Mouse (Mus musculus) inflammation-experienced regulatory T-cells, adult 6 months (primary cell): Measurements from ENCODE around the gene Klrb1. TPM values are rescaled to one million over a fixed set of nuclear protein-coding genes. Genes with fewer than 3 reads are reported as not detected.

Source experiments
- ATAC-seq: one replicate; pipeline ENCODE4 v1.8.0; 2017
- polyA plus RNA-seq, 3 experiments: library from polyadenylated mRNA; unstranded; fragments of 100-300 nt; shearing (Covaris generic); gene quantifications; one replicate each; pipeline ENCODE4 v1.2.1; 2017

Gene Klrb1
- polyA plus RNA-seq, 3 experiments from 2014 or later, result not detected

DNA sequence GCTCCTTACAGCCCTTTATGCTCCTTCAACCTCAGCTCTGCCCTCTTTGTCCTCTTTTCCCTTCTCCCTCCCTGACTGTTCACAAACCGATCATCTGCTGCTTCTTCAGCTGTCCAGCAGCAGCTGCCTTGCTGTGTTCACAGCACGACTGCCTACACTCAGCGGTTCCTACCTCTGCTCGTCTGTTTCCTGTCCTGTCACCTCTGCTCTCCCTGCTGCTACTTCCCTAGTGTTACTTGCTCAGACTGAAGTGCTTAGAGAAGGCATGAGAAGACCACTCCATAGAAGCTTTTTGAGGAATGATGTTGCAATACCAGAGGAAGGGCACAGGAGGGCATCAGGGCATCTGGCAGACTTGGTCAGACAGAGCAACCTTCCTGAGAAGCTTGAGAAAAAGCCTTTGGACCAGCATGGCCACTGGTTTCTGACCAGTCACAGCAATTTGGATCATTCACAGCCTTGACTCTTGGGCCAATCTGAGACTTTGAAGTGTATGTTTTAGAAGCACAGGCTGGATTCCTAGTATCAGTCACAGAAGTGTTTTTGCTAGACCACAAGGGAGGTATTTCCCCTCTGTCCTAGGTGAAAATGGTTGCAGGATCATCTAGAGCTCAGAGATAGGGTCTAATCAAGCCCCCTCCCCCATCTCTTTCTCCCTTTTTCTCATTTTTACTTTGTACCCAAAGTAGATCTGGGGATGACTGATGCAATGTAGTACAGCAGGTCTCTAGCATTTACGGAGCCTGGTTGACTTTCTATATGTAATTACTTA, 11.2 kb upstream of the Klrb1 start:
- no peak for ATAC-seq

DNA sequence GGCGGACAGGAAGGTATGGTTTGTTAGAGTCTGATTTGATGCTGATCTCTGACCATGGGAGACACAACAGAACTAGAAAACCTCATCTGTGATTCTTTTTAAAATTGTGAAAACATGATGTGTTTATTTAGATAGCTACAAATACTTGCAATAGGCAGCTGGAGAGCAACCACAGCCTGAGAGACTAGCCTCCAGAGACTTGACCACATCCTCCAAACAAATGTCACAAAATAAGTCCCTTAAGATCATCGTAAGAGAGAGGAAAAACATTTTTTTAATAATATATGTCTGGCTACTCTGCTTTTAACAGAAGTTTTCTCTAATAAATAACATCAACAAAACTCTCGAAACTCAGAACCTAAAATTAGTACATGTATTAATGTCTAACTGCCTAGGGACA, 9.2 kb upstream of the Klrb1 start:
- ATAC-seq, result no peak

DNA sequence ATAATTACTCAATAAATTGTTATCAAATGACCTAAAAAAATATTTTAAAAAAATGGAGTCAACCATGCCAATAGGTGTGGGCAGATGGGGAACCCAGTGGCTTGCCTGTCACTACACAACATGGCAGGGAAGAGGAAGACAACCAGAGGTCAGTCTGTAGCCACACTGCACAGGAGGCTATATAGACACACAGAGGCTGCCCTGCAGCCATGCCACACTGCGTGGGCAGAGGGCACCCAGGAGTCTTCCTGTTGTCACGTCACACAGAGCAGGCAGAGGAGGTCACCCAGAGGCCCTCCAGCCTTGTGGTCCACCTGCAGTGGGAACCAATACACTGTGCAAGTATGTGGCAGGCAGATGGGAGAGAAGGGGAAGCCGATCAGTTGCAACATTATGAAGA, 21.2 kb downstream of the Klrb1 start:
- ATAC-seq, result no peak

DNA sequence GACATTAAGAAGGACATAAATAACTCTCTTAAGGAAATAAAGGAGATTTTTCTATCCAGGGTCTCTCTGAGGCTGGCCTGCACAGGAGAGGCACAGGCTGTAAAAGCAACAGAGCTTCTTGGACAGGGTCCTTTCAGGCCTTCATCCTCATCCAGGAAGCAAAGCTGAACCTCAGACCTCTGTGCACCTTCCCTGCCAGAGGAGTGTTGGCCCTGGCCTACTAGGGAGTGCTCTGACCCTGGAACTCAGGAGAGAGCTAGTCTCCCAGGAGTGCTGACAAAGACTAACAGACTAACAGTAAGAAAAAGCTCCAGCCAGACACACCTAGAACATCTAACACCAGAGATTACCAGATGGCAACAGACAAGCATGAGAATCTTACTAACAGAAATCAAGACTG, 43.3 kb downstream of the Klrb1 start:
- ATAC-seq, result no peak

DNA sequence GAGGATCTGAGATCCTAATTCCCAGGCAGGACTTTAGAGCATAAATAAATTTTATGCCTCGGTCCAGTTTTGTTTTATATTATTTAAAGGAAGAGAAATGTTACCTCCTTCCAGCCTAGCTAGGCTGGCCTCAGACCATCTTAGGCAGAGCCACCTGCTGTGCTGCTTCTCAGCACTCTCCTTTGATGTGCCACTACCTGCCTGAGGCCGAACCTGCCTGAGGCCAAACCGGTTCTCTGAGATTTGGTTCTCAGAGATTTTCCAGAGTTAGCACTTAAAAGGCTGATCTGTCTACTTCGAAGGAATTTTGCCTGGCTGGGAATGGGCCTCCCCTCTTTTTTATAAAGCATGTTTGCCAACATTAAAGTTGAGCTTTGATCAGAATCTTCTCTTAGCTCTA, 52.9 kb downstream of the Klrb1 start:
- ATAC-seq, result no peak

DNA sequence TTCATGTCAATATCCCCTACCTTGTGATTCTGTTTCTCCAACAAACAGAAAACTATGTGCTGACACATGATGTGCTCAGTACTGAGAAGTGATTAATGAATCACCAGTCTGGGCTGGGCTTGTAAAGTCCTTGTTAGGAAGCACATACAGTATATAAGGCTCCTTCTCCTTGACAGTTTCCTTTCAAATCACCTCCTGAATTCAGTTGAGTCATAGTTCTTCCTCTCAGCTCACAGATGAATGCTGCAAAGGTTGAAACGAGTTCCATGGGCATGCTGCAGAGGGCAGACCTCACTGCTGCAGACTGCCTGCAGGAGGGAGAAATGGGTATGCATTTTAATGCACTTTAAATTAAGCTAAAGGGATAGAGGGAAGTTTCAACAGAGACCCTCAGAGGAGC, 60.7 kb downstream of the Klrb1 start, which contains the start of gene Clec2h:
Clec2h (plus strand) TSS at position 180 of the 400 bp plus-strand sequence.
- ATAC-seq, result no peak

DNA sequence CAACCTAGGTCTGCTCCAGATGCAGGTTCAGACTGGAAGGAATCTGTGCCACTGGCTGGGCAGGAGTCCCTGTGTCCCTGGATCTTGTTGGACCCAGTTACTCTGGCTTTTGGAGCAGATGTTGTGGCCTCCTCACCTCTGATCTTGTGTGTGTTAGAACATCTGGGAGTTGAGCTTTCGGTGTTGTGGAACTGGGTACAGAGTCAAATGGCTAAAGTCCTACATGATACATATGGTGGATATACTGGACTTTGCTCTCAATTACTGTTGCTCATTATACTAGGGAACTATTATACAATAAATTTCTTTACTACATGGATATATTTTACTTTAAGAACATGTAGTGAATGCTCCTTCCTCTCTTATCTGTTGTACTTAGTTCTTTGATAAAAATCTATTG, 61.6 kb downstream of the Klrb1 start:
- ATAC-seq, result no peak

Other genes with a start within 250 kb of the Klrb1 start
- not detected for gene Pzp, start 196.3 kb downstream of the Klrb1 start, polyA plus RNA-seq
- not detected for gene A2ml1, start 141.5 kb downstream of the Klrb1 start, polyA plus RNA-seq
- 1 to 10 TPM; 1.1 to 2.1 (median 1.4) TPM for gene Klrb1a, start 99.5 kb downstream of the Klrb1 start, polyA plus RNA-seq
- gene Clec2h, start 60.7 kb downstream of the Klrb1 start, polyA plus RNA-seq, result not detected
- gene Klrb1c, start 66.2 kb upstream of the Klrb1 start, polyA plus RNA-seq, result under 1 TPM; 0.33 to 0.67 (median 0.34) TPM
- gene Gm44511, start 103.3 kb upstream of the Klrb1 start, polyA plus RNA-seq, result not detected
- gene Klrb1b, start 103.3 kb upstream of the Klrb1 start, polyA plus RNA-seq, result under 1 TPM in 1 of 3 experiments, not detected in 2; 0.79 TPM
- 10 to 100 TPM; 70.5 to 91.7 (median 73.9) TPM for gene Clec2i, start 164.5 kb upstream of the Klrb1 start, polyA plus RNA-seq
- gene BC035044, start 168.1 kb upstream of the Klrb1 start, polyA plus RNA-seq, result 1 to 10 TPM; 4.6 to 6.7 (median 5.6) TPM
- gene Clec2g, start 211.3 kb upstream of the Klrb1 start, polyA plus RNA-seq, result 1 to 10 TPM in 2 of 3 experiments, under 1 TPM in 1; 0.95 to 5.0 (median 1.1) TPM